ENCODE assay signal across 13 mouse cellular contexts in the genomic region with DNA sequence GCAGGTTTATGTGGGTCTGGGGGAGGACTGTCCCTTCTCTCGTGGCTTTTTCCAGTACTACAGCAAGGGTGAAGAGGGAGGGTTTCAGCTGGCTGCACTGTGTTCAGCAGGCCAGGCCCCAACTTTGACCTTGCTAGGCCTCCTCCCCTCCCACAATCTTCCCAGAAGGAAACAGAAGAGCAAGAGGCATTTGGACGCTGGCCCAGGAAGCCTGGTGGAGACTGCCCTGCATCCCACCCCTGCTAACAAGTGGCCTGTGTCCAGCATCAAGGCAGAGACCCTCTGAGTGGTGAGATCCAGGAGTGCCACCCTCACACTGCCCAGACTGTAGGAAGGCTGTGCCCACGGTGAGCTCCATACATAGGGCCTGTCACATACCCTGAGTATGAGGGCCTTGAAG. TPM values are rescaled to one million over a fixed set of nuclear protein-coding genes. Genes with fewer than 3 reads are reported as not detected.
DNase-seq lines count a peak whose midpoint lies in the region; ATAC-seq and TF ChIP-seq lines count a peak whose summit lies in the region.
"Had no signal": no experiment of that assay in that cellular context is flagged by ENCODE, and none has a peak within 500 bp of the region (broad histone marks: within the 10 kb centered on the region; RNA-seq: fewer than 3 reads in every experiment).

No protein-coding gene starts in this region.

- no peak for TF ChIP-seq EP300 in liver, postnatal 0 days (IDR thresholded peaks at IDR 0.05; ENCODE audit: low read depth)

- H3K27ac ChIP-seq in liver, adult 2 months (replicated peaks; ENCODE audit: insufficient read depth, low read depth, low read length) = peak overlapping the region; percentile 78
- no peak overlapping the region for H3K27ac ChIP-seq in liver, embryonic 12.5 days
- H3K27ac ChIP-seq in liver, postnatal 0 days (ENCODE audit: low read depth) = peak overlapping the region; percentile 18; the same call in 1 of the 2 replicates

- peaks cover 13% of the 10 kb centered on the region for H3K4me1 ChIP-seq in liver, adult 2 months (ENCODE audit: control insufficient read depth, insufficient read depth, low read length)
- peaks cover 2% of the 10 kb centered on the region for H3K4me1 ChIP-seq in liver, embryonic 12.5 days
- peaks cover 12% of the 10 kb centered on the region for H3K4me1 ChIP-seq in liver, postnatal 0 days (ENCODE audit: insufficient read depth)

- no peak overlapping the region for H3K4me3 ChIP-seq in liver, adult 2 months (ENCODE audit: insufficient read depth, low read depth, low read length)
- H3K4me3 ChIP-seq in liver, embryonic 12.5 days = no peak overlapping the region
- no peak overlapping the region for H3K4me3 ChIP-seq in liver, postnatal 0 days (ENCODE audit: low read depth, low read length)

- ATAC-seq in liver, embryonic 12.5 days = no peak
- ATAC-seq in liver, postnatal 0 days = peak; percentile 40
- no peak for ATAC-seq in granulocyte monocyte progenitor cell, adult 5-6 weeks (replicated peaks; ENCODE audit: poor library complexity, severe bottlenecking)

- no peak for TF ChIP-seq POLR2A in liver, adult 2 months (IDR thresholded peaks at IDR 0.05; ENCODE audit: extremely low read depth, insufficient read depth, low read length)

- peak; percentile 36 for DNase-seq in liver, adult 2 months (ENCODE audit: extremely low read depth, low read depth, low spot score)
- DNase-seq in adrenal gland, postnatal 10 days = peak; percentile 56
- peak; percentile 63 for DNase-seq in heart, postnatal 4 days
- DNase-seq in liver, postnatal 0 days = peak; percentile 36
- DNase-seq in cerebellum, postnatal 10 days = no peak
- no peak for DNase-seq in left cerebral cortex, postnatal 14 days (ENCODE audit: low spot score in 2 of 2)
- DNase-seq: spleen, adult 18-20 months had no signal

- H3K9ac ChIP-seq in liver, adult 2 months (ENCODE audit: low read depth, low read length) = peak overlapping the region; percentile 34; the same call in 1 of the 2 replicates
- no peak overlapping the region for H3K9ac ChIP-seq in liver, embryonic 12.5 days
- no peak overlapping the region for H3K9ac ChIP-seq in liver, postnatal 0 days (replicated peaks)

- H3K36me3 ChIP-seq in liver, adult 2 months (ENCODE audit: control insufficient read depth, insufficient read depth, low read length) = no peaks in the 10 kb centered on the region
- no peaks in the 10 kb centered on the region for H3K36me3 ChIP-seq in liver, embryonic 12.5 days
- no peaks in the 10 kb centered on the region for H3K36me3 ChIP-seq in liver, postnatal 0 days (replicated peaks; ENCODE audit: insufficient read depth, low read length)

- H3K27me3 ChIP-seq in liver, adult 2 months (ENCODE audit: control insufficient read depth, insufficient read depth, low read length) = no peaks in the 10 kb centered on the region
- 0 out of 2 replicates have a peak, but pooled peaks cover 7% of the 10 kb centered on the region for H3K27me3 ChIP-seq in liver, embryonic 12.5 days (replicated peaks)
- no peaks in the 10 kb centered on the region for H3K27me3 ChIP-seq in liver, postnatal 0 days (ENCODE audit: insufficient read depth, low read length)

- 59% methylated on average over 3 of the region's 3 CpGs for WGBS in liver, adult 2 months
- WGBS in liver, embryonic 12.5 days (ENCODE audit: insufficient replicate concordance) = 42% methylated on average over 3 of the region's 3 CpGs
- 47% methylated on average over 3 of the region's 3 CpGs for WGBS in liver, postnatal 0 days (ENCODE audit: insufficient replicate concordance)

- H3K9me3 ChIP-seq in liver, embryonic 12.5 days (replicated peaks) = no peaks in the 10 kb centered on the region
- H3K9me3 ChIP-seq in liver, postnatal 0 days (ENCODE audit: low read length) = no peaks in the 10 kb centered on the region

- no peak for TF ChIP-seq CTCF in liver, adult 2 months (IDR thresholded peaks at IDR 0.05; ENCODE audit: low read depth, low read length)
- no peak for TF ChIP-seq CTCF in liver, postnatal 0 days (IDR thresholded peaks at IDR 0.05; ENCODE audit: low read depth)

- no peaks in the 10 kb centered on the region for H3K79me2 ChIP-seq in liver, adult 2 months (ENCODE audit: control insufficient read depth, insufficient read depth, low read length)

- H3K4me2 ChIP-seq in liver, embryonic 12.5 days = no peak overlapping the region
- no peak overlapping the region for H3K4me2 ChIP-seq in liver, postnatal 0 days (ENCODE audit: low read depth, low read length)

- intact Hi-C loops in left cerebral cortex, postnatal 14 days (cut with DNase I) = no loop called here

RNA-seq across cellular contexts. Expression of gene Notch1, which starts 27.8 kb away (rescaled TPM):
- total RNA-seq in liver, adult 2 months (2014; rRNA removed) = 6.2 and 13.8 TPM in 2 replicates
- polyA plus RNA-seq in liver, adult 2 months (2012; rRNA removed) = 9.1 and 9.7 TPM in 2 replicates
- 4.1 and 4.4 TPM in 2 replicates for polyA plus RNA-seq in liver, embryonic 12.5 days (2016; fragmentation: Nextera tagmentation; extraction: Ambion mirVana)
- total RNA-seq in adrenal gland, postnatal 10 days (2021) = 10 to 100 TPM; 27.1 to 36.4 TPM
- total RNA-seq in heart, postnatal 4 days (2021) = 10 to 100 TPM; 55.3 to 62.3 TPM
- 2.0 and 2.1 TPM in 2 replicates for polyA plus RNA-seq in liver, postnatal 0 days (2015; fragmentation: Nextera tagmentation; extraction: Ambion mirVana)
- 19.2 and 22.6 TPM in 2 replicates for total RNA-seq in granulocyte monocyte progenitor cell, adult 5-6 weeks (2014; fragmentation: Nextera tagmentation)
- total RNA-seq in granulocyte monocyte progenitor cell, adult 5-6 weeks (2017) = 8.1 and 8.5 TPM in 2 replicates
- total RNA-seq in left cerebral cortex, postnatal 14 days (2021) = 10 to 100 TPM; 23.6 to 27.5 TPM

RNA-seq across cellular contexts. Expression of gene Egfl7, which starts 35.5 kb away (rescaled TPM):
- total RNA-seq in liver, adult 2 months (2014; rRNA removed) = 58.6 and 67.0 TPM in 2 replicates
- polyA plus RNA-seq in liver, adult 2 months (2012; rRNA removed) = 60.7 and 90.0 TPM in 2 replicates
- 106 and 120 TPM in 2 replicates for polyA plus RNA-seq in liver, embryonic 12.5 days (2016; fragmentation: Nextera tagmentation; extraction: Ambion mirVana)
- 100 to 1,000 TPM; 210 to 304 TPM for total RNA-seq in adrenal gland, postnatal 10 days (2021)
- total RNA-seq in heart, postnatal 4 days (2021) = 100 to 1,000 TPM; 317 to 343 TPM
- 49.6 and 53.0 TPM in 2 replicates for polyA plus RNA-seq in liver, postnatal 0 days (2015; fragmentation: Nextera tagmentation; extraction: Ambion mirVana)
- total RNA-seq in granulocyte monocyte progenitor cell, adult 5-6 weeks (2014; fragmentation: Nextera tagmentation) = 22.7 and 32.6 TPM in 2 replicates
- total RNA-seq in granulocyte monocyte progenitor cell, adult 5-6 weeks (2017) = 9.6 and 20.4 TPM in 2 replicates
- total RNA-seq in left cerebral cortex, postnatal 14 days (2021) = 10 to 100 TPM; 68.5 to 78.9 TPM

RNA-seq across cellular contexts. Expression of gene Gm20532, which starts 42.2 kb away (rescaled TPM):
- not detected in 2 replicates for total RNA-seq in liver, adult 2 months (2014; rRNA removed)
- polyA plus RNA-seq in liver, adult 2 months (2012; rRNA removed) = not detected in 2 replicates
- polyA plus RNA-seq in liver, embryonic 12.5 days (2016; fragmentation: Nextera tagmentation; extraction: Ambion mirVana) = not detected in 2 replicates
- not detected for total RNA-seq in adrenal gland, postnatal 10 days (2021)
- total RNA-seq in heart, postnatal 4 days (2021) = not detected
- polyA plus RNA-seq in liver, postnatal 0 days (2015; fragmentation: Nextera tagmentation; extraction: Ambion mirVana) = not detected in 2 replicates
- not detected in 2 replicates for total RNA-seq in granulocyte monocyte progenitor cell, adult 5-6 weeks (2014; fragmentation: Nextera tagmentation)
- not detected in 2 replicates for total RNA-seq in granulocyte monocyte progenitor cell, adult 5-6 weeks (2017)
- not detected for total RNA-seq in left cerebral cortex, postnatal 14 days (2021)
- polyA plus RNA-seq: cortical plate, adult 2 months; large intestine, adult 2 months; limb, embryonic 14.5 days; neural tube, embryonic 11.5 days had no signal

RNA-seq across cellular contexts. Expression of gene Agpat2, which starts 60.0 kb away (rescaled TPM):
- total RNA-seq in liver, adult 2 months (2014; rRNA removed) = 116 and 153 TPM in 2 replicates
- 421 and 511 TPM in 2 replicates for polyA plus RNA-seq in liver, adult 2 months (2012; rRNA removed)
- polyA plus RNA-seq in liver, embryonic 12.5 days (2016; fragmentation: Nextera tagmentation; extraction: Ambion mirVana) = 26.7 and 28.7 TPM in 2 replicates
- total RNA-seq in adrenal gland, postnatal 10 days (2021) = 100 to 1,000 TPM; 333 to 433 TPM
- 10 to 100 TPM; 23.9 to 25.4 TPM for total RNA-seq in heart, postnatal 4 days (2021)
- polyA plus RNA-seq in liver, postnatal 0 days (2015; fragmentation: Nextera tagmentation; extraction: Ambion mirVana) = 215 and 221 TPM in 2 replicates
- 42.4 and 46.7 TPM in 2 replicates for total RNA-seq in granulocyte monocyte progenitor cell, adult 5-6 weeks (2014; fragmentation: Nextera tagmentation)
- 50.2 and 55.2 TPM in 2 replicates for total RNA-seq in granulocyte monocyte progenitor cell, adult 5-6 weeks (2017)
- 1 to 10 TPM in 1 of 2 experiments, under 1 TPM in 1; 0.72 to 1.3 TPM for total RNA-seq in left cerebral cortex, postnatal 14 days (2021)

Comparison
In these comparisons a context has a peak if more than half of its experiments do, and no peak if none do; other contexts are left out.
1. DNase-seq: peak in liver, adult 2 months (single experiment), adrenal gland, postnatal 10 days (single experiment), heart, postnatal 4 days (single experiment) and liver, postnatal 0 days (single experiment); none in cerebellum, postnatal 10 days (0 of 2) and left cerebral cortex, postnatal 14 days (0 of 2).